Mouse (Mus musculus): ENCODE results near the gene Nmnat3. TPM values are rescaled to one million over a fixed set of nuclear protein-coding genes. Genes with fewer than 3 reads are reported as not detected.

Nmnat3 gene
- polyA plus RNA-seq, 1 experiment from 2014 or later = 1.6 TPM

DNA sequence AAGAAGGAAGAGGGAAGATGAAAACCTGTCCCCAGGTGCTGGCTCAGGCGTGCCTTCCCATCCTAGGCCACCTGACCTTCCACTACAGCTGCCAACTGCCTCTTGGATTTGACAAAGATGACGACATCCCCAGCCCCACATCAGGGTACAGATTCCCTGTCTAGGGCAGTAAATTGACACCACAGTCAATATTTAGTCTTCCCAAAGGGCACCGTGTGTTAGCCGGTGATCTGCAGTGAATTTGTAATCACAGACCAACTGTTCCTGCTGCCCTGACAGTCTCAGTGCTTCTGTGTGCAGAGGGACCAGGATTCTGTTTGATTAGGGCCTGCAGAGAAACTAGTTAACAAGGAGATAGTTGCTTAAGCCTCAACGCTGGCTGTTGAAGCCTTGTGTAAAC, 7.1 kb upstream of the Nmnat3 start:
- WGBS = 59% methylated on average over 5 of the region's 5 CpGs
- no peak overlapping the region for H3K27ac ChIP-seq (ENCODE audit: low read depth, low read length)
- H3K27me3 ChIP-seq (replicated peaks; ENCODE audit: control insufficient read depth, insufficient read depth, low read length) = no peaks in the 10 kb centered on the region
- no peaks in the 10 kb centered on the region for H3K36me3 ChIP-seq (ENCODE audit: control insufficient read depth, insufficient read depth, low read length)
- no peaks in the 10 kb centered on the region; the same call in 1 of the 2 replicates for H3K4me1 ChIP-seq (ENCODE audit: control insufficient read depth, insufficient read depth, low read depth, low read length)
- no peak overlapping the region for H3K9ac ChIP-seq (ENCODE audit: low read depth, low read length)
- H3K4me3 ChIP-seq (ENCODE audit: low read length) = no peak overlapping the region
- no peak for ATAC-seq
- no peak overlapping the region for H3K4me2 ChIP-seq (ENCODE audit: low read length)
- no peaks in the 10 kb centered on the region for H3K9me3 ChIP-seq (ENCODE audit: control insufficient read depth, low read length)

DNA sequence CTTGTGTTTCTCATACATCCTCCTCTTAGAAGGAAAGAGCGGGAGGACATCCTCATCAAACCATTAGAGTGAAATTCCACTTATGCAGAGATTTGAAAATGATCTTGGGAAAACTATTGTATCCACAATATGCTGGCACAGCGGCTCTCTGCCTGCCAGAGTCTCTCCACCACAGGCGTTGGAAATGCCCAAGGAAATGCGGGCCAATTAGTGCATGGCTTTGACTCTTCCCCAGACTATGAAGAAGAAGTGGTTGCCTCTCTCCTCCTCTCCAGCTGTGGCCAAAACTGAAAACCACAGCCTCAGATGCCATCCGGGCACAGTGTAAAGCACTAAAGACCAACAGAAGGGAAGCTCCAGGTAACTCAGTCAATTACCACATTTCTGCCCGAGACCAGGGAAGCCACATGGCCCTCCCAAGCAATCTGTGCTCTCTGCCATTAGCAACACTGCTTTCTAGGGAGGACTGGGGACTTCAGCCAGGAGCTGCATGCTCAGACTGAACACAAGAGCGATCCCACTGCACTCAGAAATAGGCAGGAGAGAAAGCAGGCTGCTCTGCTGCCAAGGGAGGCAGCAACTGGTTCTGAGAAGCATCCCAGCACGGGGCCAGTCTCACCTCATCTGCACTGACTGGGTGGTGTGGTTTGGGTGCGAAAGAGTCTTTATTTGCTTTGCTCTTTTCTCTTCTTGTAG, 1.5 kb upstream of the Nmnat3 start:
- no peaks in the 10 kb centered on the region for H3K27me3 ChIP-seq (replicated peaks; ENCODE audit: control insufficient read depth, insufficient read depth, low read length)
- H3K4me1 ChIP-seq (ENCODE audit: control insufficient read depth, insufficient read depth, low read depth, low read length) = no peaks in the 10 kb centered on the region
- no peak overlapping the region for H3K9ac ChIP-seq (ENCODE audit: low read depth, low read length)
- WGBS = 77% methylated on average over 9 of the region's 9 CpGs
- no peaks in the 10 kb centered on the region for H3K9me3 ChIP-seq (ENCODE audit: control insufficient read depth, low read length)
- H3K4me2 ChIP-seq (ENCODE audit: low read length) = no peak overlapping the region
- H3K27ac ChIP-seq (ENCODE audit: low read depth, low read length) = no peak overlapping the region
- H3K36me3 ChIP-seq (ENCODE audit: control insufficient read depth, insufficient read depth, low read length) = no peaks in the 10 kb centered on the region
- no peak overlapping the region for H3K4me3 ChIP-seq (ENCODE audit: low read length)
- ATAC-seq = 0 out of 2 replicates have a peak, but pooled peaks have one; percentile 30

DNA sequence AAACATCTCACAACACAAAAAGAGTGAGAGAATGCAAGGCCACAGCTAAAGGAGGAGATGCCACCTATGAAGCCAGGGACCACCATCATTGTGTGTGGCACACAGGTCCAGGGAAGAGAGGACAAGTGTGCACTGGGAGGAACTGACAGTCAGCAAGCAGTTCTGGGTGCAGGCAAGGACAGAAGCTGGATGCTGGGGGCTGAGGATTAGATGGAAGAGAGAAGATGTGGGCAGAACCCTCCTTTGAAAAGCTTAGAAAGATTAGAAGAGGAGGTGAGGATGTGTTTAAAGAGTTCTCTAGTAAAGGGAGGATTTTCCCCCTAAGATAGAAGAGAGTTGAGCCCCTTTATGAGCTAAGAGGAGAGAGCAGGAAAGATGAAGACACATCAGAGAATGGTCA, 2.4 kb downstream of the Nmnat3 start:
- Histone ChIP-seq H3K27ac (ENCODE audit: low read depth, low read length) (no peak overlapping the region), H3K4me3 (ENCODE audit: low read length) (no peak overlapping the region), H3K9ac (ENCODE audit: low read depth, low read length) (no peak overlapping the region), H3K36me3 (ENCODE audit: control insufficient read depth, insufficient read depth, low read length) (no peaks in the 10 kb centered on the region), H3K4me1 (ENCODE audit: control insufficient read depth, insufficient read depth, low read depth, low read length) (no peaks in the 10 kb centered on the region), H3K27me3 (replicated peaks; ENCODE audit: control insufficient read depth, insufficient read depth, low read length) (no peaks in the 10 kb centered on the region), H3K9me3 (ENCODE audit: control insufficient read depth, low read length) (no peaks in the 10 kb centered on the region), H3K4me2 (ENCODE audit: low read length) (no peak overlapping the region)
- ATAC-seq = no peak

DNA sequence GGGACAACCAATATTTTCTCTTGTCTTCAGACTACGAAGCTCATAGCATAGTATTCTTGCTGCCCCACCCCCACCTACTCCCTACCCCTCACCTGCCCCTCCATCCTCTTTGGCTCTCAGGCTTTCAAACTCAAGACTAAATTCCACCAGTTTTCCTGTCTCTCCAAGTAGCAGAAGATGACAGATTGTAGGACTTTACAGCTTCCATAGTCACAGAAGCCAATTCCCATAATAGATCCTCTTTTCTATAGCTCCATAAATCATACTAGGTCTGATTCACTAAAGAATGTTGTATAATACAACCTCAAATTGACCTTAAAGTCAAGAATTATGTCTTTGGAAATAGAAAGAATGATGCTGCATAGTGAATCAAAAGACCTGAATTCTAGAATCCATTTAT, 3.4 kb downstream of the Nmnat3 start:
- no peak for ATAC-seq
- H3K9ac ChIP-seq (ENCODE audit: low read depth, low read length) = no peak overlapping the region
- no peaks in the 10 kb centered on the region for H3K27me3 ChIP-seq (replicated peaks; ENCODE audit: control insufficient read depth, insufficient read depth, low read length)
- no peak overlapping the region for H3K27ac ChIP-seq (ENCODE audit: low read depth, low read length)
- no peak overlapping the region for H3K4me3 ChIP-seq (ENCODE audit: low read length)
- H3K9me3 ChIP-seq (ENCODE audit: control insufficient read depth, low read length) = no peaks in the 10 kb centered on the region
- H3K4me2 ChIP-seq (ENCODE audit: low read length) = no peak overlapping the region
- H3K36me3 ChIP-seq (ENCODE audit: control insufficient read depth, insufficient read depth, low read length) = no peaks in the 10 kb centered on the region
- no peaks in the 10 kb centered on the region for H3K4me1 ChIP-seq (ENCODE audit: control insufficient read depth, insufficient read depth, low read depth, low read length)
- WGBS = 96% methylated on average over 1 of the region's 1 CpGs

DNA sequence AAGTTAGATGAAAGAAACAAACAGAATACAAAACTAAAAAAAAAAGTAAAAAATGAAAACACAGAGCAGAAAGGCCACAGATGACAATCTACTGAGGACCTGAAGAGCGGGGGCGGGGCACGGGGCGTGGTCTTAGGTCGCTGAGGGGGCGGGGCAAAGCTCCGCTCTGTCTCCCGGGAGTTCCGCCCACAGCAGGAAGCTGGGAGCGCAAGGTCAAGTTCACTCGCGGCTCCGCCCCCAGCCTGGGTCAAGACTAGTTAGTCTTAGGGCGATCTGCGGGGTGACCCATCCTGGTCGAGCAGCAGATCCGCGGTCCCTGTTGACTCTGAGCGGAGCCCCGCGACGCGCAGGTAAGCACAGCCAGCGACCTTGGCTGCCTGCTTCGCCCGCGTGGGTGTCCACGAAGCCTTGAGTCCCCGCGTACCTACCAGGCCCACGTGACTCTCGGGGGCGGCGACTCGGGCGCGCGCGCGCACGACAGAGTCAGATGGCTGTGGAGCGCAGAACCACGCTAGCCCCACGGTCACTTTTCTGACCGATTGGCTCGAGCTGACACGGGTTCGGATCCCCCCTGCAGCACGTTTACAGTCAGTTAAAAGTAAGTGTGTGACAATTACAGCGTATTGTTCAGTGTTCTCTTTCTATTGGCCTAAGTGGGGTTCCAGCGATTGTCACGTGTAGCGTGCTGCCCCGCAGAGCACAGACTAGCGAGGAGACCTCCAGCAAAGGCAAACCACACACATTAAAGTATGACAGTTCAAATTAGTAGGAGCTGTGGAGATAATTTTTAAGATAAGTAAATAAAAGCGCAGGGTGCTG, 9.4 kb downstream of the Nmnat3 start:
- H3K9me3 ChIP-seq (ENCODE audit: control insufficient read depth, low read length) = no peaks in the 10 kb centered on the region
- no peaks in the 10 kb centered on the region; the same call in 1 of the 2 replicates for H3K27me3 ChIP-seq (replicated peaks; ENCODE audit: control insufficient read depth, insufficient read depth, low read length)
- no peaks in the 10 kb centered on the region for H3K36me3 ChIP-seq (ENCODE audit: control insufficient read depth, insufficient read depth, low read length)
- peak overlapping the region; percentile 65 for H3K27ac ChIP-seq (ENCODE audit: low read depth, low read length)
- H3K4me2 ChIP-seq (ENCODE audit: low read length) = peak overlapping the region; percentile 93
- peak; percentile 85 for ATAC-seq
- H3K4me1 ChIP-seq (ENCODE audit: control insufficient read depth, insufficient read depth, low read depth, low read length) = peaks cover 13% of the 10 kb centered on the region
- WGBS = under 1% methylated on average over 49 of the region's 56 CpGs
- H3K9ac ChIP-seq (ENCODE audit: low read depth, low read length) = peak overlapping the region; percentile 68
- H3K4me3 ChIP-seq (ENCODE audit: low read length) = peak overlapping the region; percentile 56

DNA sequence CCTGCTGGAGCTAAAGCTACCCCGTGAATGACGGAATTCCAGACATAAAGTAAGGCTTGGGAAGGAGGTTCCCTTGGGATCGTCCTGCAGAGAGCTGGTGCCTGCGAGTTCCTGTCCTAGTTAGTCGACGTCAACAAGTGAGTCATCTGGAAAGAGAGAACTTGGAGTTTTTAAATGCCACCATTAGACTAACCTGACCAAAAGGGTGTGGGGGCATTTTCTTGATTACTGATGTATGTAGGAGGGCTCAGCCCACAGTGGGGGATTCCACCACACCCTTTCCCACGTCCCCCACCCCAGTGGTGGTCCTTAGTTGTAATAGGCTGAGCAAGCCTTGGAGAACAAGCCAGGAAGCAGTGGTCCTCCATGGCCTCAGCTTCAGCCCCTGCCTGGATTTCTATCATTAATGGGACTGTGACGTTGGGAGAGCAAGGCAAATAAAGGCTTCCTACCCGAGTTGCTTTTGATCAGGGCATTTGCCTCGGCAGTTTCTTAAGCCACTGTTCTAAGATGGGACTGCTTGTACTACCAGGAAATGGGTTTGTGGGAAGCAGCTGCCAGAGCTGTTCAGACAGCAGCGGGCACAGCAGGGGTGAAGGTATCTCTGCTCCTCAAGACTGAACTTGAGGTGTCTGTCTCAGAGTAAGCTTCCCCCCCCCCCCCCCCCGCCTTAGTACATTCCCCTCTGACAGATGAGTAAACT, 10.2 kb downstream of the Nmnat3 start:
- Histone ChIP-seq H3K27ac (ENCODE audit: low read depth, low read length) (no peak overlapping the region), H3K27me3 (replicated peaks; ENCODE audit: control insufficient read depth, insufficient read depth, low read length) (no peaks in the 10 kb centered on the region; the same call in 1 of the 2 replicates), H3K4me3 (ENCODE audit: low read length) (peak overlapping the region; percentile 56), H3K9ac (ENCODE audit: low read depth, low read length) (peak overlapping the region; percentile 68), H3K36me3 (ENCODE audit: control insufficient read depth, insufficient read depth, low read length) (no peaks in the 10 kb centered on the region), H3K4me1 (ENCODE audit: control insufficient read depth, insufficient read depth, low read depth, low read length) (peaks cover 13% of the 10 kb centered on the region), H3K9me3 (ENCODE audit: control insufficient read depth, low read length) (no peaks in the 10 kb centered on the region), H3K4me2 (ENCODE audit: low read length) (peak overlapping the region; percentile 93)
- peak; percentile 51; the same call in 1 of the 2 replicates for ATAC-seq
- 17% methylated on average over 12 of the region's 12 CpGs for WGBS

DNA sequence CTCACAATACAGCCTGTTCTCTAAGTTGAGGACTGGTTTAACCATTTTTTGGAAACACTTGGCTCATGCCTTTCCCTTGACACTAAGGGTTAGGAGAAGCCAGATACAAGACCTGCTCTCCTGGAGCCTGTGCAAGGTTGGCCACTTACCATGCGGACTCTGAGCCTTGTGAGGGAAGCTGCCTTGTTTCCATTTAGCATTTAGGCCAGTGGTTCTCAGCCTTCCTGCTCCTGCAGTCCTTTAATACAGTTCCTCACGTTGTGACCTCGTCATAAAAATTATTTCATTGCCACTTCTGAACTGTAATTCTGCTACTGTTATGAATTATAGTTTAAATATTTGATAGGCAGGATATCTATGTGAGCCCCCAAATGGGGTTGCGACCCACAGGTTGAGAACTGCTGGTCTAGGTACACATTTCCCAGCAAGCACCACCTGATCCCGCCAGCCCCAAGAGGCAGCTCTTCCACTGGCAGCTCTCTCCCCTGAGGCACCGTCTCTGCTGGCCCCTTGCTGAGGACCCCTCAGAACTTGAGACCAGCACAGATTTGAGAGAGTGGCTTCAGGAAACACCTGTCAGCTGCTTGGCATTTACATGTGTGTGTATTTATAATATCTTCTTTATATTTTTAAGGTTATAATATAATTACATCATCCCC, 10.8 kb downstream of the Nmnat3 start:
- WGBS = 85% methylated on average over 6 of the region's 6 CpGs
- H3K4me2 ChIP-seq (ENCODE audit: low read length) = no peak overlapping the region; the same call in 1 of the 2 replicates
- no peak overlapping the region for H3K27ac ChIP-seq (ENCODE audit: low read depth, low read length)
- no peaks in the 10 kb centered on the region for H3K9me3 ChIP-seq (ENCODE audit: control insufficient read depth, low read length)
- ATAC-seq = no peak
- no peaks in the 10 kb centered on the region for H3K36me3 ChIP-seq (ENCODE audit: control insufficient read depth, insufficient read depth, low read length)
- H3K4me1 ChIP-seq (ENCODE audit: control insufficient read depth, insufficient read depth, low read depth, low read length) = peaks cover 13% of the 10 kb centered on the region
- H3K27me3 ChIP-seq (replicated peaks; ENCODE audit: control insufficient read depth, insufficient read depth, low read length) = no peaks in the 10 kb centered on the region; the same call in 1 of the 2 replicates
- H3K4me3 ChIP-seq (ENCODE audit: low read length) = no peak overlapping the region
- no peak overlapping the region for H3K9ac ChIP-seq (ENCODE audit: low read depth, low read length)

DNA sequence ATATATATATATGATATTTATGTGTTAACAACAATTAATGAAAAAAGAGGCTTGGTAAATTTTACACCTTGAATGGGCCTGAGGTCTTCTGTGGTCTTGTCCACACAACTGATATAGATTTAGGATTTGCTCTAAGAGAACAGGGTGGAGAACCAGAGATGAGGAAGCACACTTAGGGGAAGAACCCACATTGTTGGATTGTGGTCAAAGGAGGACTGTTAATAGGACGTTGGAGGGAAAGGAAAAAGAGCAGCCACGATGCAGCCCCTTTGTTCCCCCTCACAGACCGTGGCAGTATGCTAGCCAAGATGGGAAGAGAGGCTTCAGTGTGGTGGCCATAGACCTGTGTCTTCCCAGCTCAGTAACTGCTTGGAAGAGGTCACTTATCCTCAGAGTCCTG, 11.5 kb downstream of the Nmnat3 start:
- Histone ChIP-seq H3K9me3 (ENCODE audit: control insufficient read depth, low read length) (no peaks in the 10 kb centered on the region), H3K4me2 (ENCODE audit: low read length) (no peak overlapping the region), H3K27me3 (replicated peaks; ENCODE audit: control insufficient read depth, insufficient read depth, low read length) (no peaks in the 10 kb centered on the region; the same call in 1 of the 2 replicates), H3K4me3 (ENCODE audit: low read length) (no peak overlapping the region), H3K27ac (ENCODE audit: low read depth, low read length) (no peak overlapping the region), H3K9ac (ENCODE audit: low read depth, low read length) (no peak overlapping the region), H3K4me1 (ENCODE audit: control insufficient read depth, insufficient read depth, low read depth, low read length) (peaks cover 13% of the 10 kb centered on the region), H3K36me3 (ENCODE audit: control insufficient read depth, insufficient read depth, low read length) (no peaks in the 10 kb centered on the region)
- no peak for ATAC-seq
- WGBS = 71% methylated on average over 3 of the region's 3 CpGs

All from hindbrain, embryonic 16.5 days (tissue).